Mouse (Mus musculus): Measurements from ENCODE around the gene Casp1. TPM values are rescaled to one million over a fixed set of nuclear protein-coding genes. Genes with fewer than 3 reads are reported as not detected.

Casp1 gene
- polyA plus RNA-seq (2011; ENCODE audit: insufficient read length, low read depth, missing spikeins) = not detected in 2 replicates

DNA sequence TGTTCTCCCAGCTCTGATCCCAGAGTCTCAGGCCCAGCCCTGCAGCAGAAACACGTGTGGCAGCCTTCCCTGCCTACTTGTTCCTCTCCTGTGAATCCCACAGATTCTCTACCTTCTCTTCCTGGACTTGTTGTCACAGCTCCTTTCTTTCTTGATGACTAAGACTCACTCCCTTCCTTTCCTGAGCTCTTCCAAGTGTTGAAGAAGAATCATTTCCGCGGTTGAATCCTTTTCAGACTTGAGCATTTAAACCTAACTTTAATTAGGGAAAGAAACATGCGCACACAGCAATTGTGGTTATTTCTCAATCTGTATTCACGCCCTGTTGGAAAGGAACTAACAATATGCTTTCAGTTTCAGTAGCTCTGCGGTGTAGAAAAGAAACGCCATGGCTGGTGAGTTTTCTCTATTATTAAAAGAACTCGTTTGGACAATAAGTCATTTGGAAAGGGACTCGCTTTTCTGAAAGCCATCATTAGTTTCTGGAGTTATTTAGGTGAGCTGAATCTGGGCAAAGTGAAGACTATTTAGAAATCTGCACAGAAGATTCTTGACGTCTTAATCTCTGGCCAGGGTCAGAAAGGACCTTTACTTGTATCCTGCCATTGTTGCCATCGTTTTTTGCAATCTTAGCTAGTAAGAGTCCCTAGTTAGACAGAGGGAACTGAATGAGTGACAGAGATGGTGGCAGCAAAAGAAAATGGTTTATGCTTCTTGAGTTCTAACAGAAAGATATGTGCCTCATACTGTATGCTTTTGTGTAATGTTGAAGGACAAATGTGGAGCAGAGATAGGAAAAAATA, at the start of gene Casp1:
Casp1 (plus strand) TSS at position 189 of the 803 bp plus-strand sequence.
- Histone ChIP-seq H3K27ac (ENCODE audit: insufficient read depth, low read length) (no peak within 1 kb of the TSS), H3K4me3 (ENCODE audit: insufficient read depth, low read length) (no peak within 1 kb of the TSS), H3K4me1 (ENCODE audit: control insufficient read depth, insufficient read depth, low read length) (no peaks in the 10 kb centered on the region)
- TF ChIP-seq POLR2A (IDR thresholded peaks at IDR 0.05; ENCODE audit: low read depth, low read length) (no peak), CTCF (IDR thresholded peaks at IDR 0.05; ENCODE audit: borderline replicate concordance, insufficient read depth, low read length) (no peak)

DNA sequence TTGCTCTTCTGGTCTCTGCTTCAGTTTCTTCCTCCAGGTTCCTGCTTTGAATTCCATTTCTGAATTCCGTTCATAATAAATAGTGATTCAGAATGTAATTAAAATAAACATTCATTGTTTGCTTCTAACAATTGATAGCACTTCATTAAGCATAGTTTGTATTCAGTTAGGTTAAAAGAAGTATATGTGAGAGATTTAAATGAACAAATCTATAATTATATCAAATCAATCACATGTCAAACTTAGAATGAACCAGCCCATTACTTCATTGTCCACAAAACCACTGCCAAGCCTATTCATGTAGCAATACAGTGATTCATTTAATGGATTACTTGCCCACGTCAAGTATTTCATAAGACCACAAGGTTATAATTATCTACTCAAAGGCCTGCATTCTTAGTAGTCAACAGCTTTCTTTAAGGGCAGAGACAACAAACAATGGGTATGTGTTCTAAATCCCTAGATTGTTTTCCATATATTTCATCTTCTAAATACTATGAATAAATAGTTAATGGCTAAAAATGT, 34.3 kb upstream of the Casp1 start:
- Histone ChIP-seq H3K4me1 (ENCODE audit: control insufficient read depth, insufficient read depth, low read length) (no peaks in the 10 kb centered on the region), H3K27ac (ENCODE audit: insufficient read depth, low read length) (no peak overlapping the region), H3K4me3 (ENCODE audit: insufficient read depth, low read length) (no peak overlapping the region)
- no peak for TF ChIP-seq CTCF (IDR thresholded peaks at IDR 0.05; ENCODE audit: borderline replicate concordance, insufficient read depth, low read length)
- no peak for TF ChIP-seq POLR2A (IDR thresholded peaks at IDR 0.05; ENCODE audit: low read depth, low read length)

DNA sequence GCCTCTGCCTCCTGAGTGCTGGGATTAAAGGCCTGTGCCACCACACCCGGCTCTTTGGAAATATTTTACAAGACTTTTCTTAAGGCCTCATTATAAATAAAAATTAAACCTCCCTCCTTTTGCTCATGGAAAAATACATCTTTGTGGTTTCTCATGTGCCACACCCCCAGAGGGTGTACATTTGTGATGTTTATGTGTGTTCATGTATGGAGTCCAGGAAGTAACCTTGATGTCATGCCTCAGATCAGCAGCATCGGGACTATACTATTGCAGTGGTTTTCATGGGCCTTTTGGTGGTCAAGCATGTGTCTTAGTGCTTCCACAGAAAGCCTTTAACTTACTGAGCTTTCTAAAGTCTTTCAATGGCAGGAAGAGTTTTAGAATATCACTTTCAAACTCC, 28.0 kb upstream of the Casp1 start:
- Histone ChIP-seq H3K27ac (ENCODE audit: insufficient read depth, low read length) (no peak overlapping the region), H3K4me1 (ENCODE audit: control insufficient read depth, insufficient read depth, low read length) (no peaks in the 10 kb centered on the region), H3K4me3 (ENCODE audit: insufficient read depth, low read length) (no peak overlapping the region)
- TF ChIP-seq POLR2A (IDR thresholded peaks at IDR 0.05; ENCODE audit: low read depth, low read length) = no peak
- TF ChIP-seq CTCF (IDR thresholded peaks at IDR 0.05; ENCODE audit: borderline replicate concordance, insufficient read depth, low read length) = no peak

DNA sequence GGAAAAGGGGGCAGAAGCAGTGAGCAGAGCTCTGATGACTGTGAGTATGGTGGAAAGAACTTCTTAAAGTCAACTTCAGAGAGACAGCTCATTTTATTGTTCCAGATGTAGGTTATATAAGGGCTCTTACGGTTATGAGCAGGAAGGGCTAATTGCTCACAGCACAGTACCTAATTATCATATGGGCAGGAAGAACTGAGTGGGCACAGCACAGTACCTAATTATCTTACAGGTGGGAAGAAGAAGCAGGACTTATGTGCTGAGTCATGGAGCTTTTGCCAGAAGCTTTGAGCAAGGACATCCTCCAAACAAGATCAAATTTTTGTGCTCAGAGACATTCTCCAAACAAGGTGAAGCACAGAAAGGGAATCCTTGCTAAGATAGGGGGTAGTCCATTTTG, 27.4 kb upstream of the Casp1 start:
- Histone ChIP-seq H3K4me1 (ENCODE audit: control insufficient read depth, insufficient read depth, low read length) (no peaks in the 10 kb centered on the region), H3K4me3 (ENCODE audit: insufficient read depth, low read length) (no peak overlapping the region), H3K27ac (ENCODE audit: insufficient read depth, low read length) (no peak overlapping the region)
- TF ChIP-seq POLR2A (IDR thresholded peaks at IDR 0.05; ENCODE audit: low read depth, low read length) = no peak
- no peak for TF ChIP-seq CTCF (IDR thresholded peaks at IDR 0.05; ENCODE audit: borderline replicate concordance, insufficient read depth, low read length)

DNA sequence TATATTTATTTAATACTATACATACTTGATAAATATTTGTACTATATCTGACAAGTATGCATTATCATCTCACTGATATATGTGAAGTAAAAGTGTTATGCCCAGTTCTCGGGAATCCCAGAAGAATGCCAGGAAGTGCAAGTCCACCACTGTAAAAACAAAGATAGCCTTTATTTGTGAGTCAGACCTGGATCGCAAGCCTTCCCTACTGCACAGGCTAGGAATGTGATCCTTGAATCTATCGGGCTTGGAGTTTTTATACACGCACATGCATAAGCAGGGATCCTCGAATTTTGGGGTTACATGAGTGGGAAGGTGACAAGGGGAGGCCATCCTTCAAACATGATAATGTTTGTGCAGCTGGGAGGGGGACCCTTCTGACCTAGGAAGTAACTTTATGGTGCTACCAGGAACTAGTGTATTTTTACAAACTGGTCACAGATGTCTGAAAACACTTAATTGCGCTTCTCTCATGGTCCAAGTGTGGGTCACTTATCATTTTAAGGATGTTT, 26.9 kb upstream of the Casp1 start:
- Histone ChIP-seq H3K4me3 (ENCODE audit: insufficient read depth, low read length) (no peak overlapping the region), H3K27ac (ENCODE audit: insufficient read depth, low read length) (no peak overlapping the region)
- TF ChIP-seq POLR2A (IDR thresholded peaks at IDR 0.05; ENCODE audit: low read depth, low read length) (no peak), CTCF (IDR thresholded peaks at IDR 0.05; ENCODE audit: borderline replicate concordance, insufficient read depth, low read length) (no peak)

DNA sequence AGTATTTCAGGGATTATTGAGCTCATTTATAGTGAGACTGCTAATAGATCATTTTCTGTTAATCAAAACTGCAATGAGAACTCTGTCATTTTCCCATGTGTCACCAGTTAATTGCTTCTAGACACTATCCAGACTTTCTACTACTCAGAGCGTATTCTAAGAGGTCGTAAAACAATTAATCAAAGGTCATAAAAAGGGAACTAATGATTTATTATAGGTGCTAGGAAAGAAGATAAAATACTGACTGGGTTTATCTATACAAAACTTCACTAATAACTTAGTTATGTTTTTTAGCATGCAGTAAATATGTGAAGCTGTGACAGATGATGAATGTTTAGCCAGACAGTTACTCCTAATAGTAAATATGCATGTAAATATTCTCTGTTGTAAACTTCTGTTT, 12.2 kb upstream of the Casp1 start:
- H3K4me1 ChIP-seq (ENCODE audit: control insufficient read depth, insufficient read depth, low read length) = no peaks in the 10 kb centered on the region
- TF ChIP-seq CTCF (IDR thresholded peaks at IDR 0.05; ENCODE audit: borderline replicate concordance, insufficient read depth, low read length) (no peak), POLR2A (IDR thresholded peaks at IDR 0.05; ENCODE audit: low read depth, low read length) (no peak)

More for the DNA sequence above, 26.9 kb upstream of the Casp1 start:
- H3K4me1 ChIP-seq (ENCODE audit: control insufficient read depth, insufficient read depth, low read length) = no peaks in the 10 kb centered on the region

DNA sequence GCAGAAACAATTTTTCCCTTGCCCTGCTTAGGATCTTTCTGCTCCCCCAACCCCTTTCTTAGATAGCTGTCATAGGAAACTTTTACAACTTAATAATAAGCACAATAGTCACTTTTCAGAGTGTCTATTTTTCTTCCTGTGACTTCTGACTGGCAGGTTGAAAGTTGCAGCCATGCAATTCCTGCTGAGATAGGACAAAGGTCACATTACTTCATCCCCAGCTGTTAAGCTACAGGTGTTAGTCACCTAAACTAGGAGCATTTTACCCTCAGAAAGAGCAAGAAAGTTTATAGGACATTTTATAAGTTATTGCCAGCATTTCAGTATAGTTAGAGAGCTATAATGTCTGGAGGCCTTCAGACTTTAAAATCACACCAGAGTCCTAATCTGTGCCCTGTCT, 11.7 kb upstream of the Casp1 start:
- Histone ChIP-seq H3K27ac (ENCODE audit: insufficient read depth, low read length) (no peak overlapping the region), H3K4me1 (ENCODE audit: control insufficient read depth, insufficient read depth, low read length) (no peaks in the 10 kb centered on the region), H3K4me3 (ENCODE audit: insufficient read depth, low read length) (no peak overlapping the region)
- TF ChIP-seq CTCF (IDR thresholded peaks at IDR 0.05; ENCODE audit: borderline replicate concordance, insufficient read depth, low read length) = no peak
- no peak for TF ChIP-seq POLR2A (IDR thresholded peaks at IDR 0.05; ENCODE audit: low read depth, low read length)

More for the DNA sequence above, 12.2 kb upstream of the Casp1 start:
- Histone ChIP-seq H3K4me3 (ENCODE audit: insufficient read depth, low read length) (no peak overlapping the region), H3K27ac (ENCODE audit: insufficient read depth, low read length) (no peak overlapping the region)

DNA sequence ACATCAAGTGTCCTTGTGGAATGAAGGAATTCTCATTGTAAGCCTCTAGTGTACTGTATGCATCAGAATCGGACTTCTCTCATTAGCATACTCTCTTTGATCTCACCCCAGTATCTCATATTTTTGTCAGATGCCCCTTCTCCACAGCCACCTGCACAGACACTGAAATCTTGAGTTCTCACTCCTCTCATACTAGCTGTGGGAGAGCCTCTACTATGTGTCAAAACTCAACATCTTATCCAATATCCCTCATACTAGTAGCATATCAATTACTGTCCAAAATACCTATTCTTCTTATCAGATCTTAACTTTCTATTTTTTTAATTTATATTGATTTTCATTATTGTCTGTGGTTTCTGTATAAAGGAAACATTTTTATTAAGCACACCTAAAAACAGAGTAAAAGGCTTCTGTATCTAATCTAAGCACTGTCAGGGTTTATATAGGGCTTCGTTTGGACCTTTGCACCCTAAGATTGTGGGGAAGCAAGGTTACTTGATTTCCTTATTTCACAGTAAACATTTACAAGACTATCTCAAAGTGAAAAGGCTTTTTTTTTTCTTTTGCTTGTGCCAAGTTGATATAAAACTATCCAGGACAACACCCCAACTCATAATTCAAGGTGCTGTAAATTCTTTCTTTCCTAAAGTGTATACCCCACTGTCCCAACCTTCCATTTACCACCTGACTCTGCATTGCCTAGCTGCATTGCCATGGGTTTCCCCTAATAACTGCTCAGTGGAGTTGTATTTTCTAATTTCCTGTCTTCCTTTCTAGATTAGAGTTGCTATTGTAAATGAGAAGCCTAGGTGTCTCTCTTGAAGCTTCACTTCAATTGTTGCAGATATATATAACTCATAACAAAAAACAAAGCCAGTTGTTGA, 1.7 kb upstream of the Casp1 start:
- TF ChIP-seq POLR2A (IDR thresholded peaks at IDR 0.05; ENCODE audit: low read depth, low read length) (no peak), CTCF (IDR thresholded peaks at IDR 0.05; ENCODE audit: borderline replicate concordance, insufficient read depth, low read length) (no peak)
- H3K27ac ChIP-seq (ENCODE audit: insufficient read depth, low read length) = no peak overlapping the region

DNA sequence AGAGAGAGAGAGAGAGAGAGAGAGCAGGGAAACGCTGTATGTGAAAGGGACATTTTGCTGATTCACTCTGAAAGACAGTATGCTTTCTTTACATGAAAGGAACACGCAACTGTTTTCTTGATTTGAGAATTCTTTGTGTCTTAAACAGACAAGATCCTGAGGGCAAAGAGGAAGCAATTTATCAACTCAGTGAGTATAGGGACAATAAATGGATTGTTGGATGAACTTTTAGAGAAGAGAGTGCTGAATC, 740 bp downstream of the Casp1 start:
- Histone ChIP-seq H3K4me1 (ENCODE audit: control insufficient read depth, insufficient read depth, low read length) (no peaks in the 10 kb centered on the region), H3K27ac (ENCODE audit: insufficient read depth, low read length) (no peak overlapping the region), H3K4me3 (ENCODE audit: insufficient read depth, low read length) (no peak overlapping the region)
- TF ChIP-seq CTCF (IDR thresholded peaks at IDR 0.05; ENCODE audit: borderline replicate concordance, insufficient read depth, low read length) (no peak), POLR2A (IDR thresholded peaks at IDR 0.05; ENCODE audit: low read depth, low read length) (no peak)

More for the DNA sequence above, 1.7 kb upstream of the Casp1 start:
- H3K4me1 ChIP-seq (ENCODE audit: control insufficient read depth, insufficient read depth, low read length) = no peaks in the 10 kb centered on the region
- no peak overlapping the region for H3K4me3 ChIP-seq (ENCODE audit: insufficient read depth, low read length)
